Mouse (Mus musculus): Measurements from ENCODE around the gene Emcn.

DNA sequence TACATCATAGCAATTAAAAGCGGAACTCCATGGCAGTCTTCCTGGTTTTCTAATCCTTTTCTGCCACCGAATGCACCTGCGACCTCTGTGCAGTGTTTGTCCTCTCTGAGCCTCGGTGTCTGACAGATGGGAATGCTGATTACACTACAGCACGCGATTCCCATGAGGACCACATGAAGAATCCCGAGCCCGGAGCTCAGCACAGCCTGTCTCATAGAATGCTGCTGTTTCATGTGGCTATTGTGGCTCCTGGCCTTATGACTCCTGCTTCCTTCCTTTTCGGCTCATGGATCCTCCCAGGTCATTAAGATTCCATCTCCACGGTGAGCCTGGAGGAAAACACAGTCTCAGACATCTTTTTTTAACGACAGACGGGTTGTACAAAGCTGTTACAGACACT is 18.6 kb upstream of the Emcn start:
- TF ChIP-seq POLR2A (IDR thresholded peaks at IDR 0.05; ENCODE audit: borderline replicate concordance, extremely low read depth, low read depth, low read length), result no peak
- no peak for TF ChIP-seq CTCF (IDR thresholded peaks at IDR 0.05; ENCODE audit: insufficient read depth, low read length)

Data from lung, adult 2 months (tissue).